Mouse (Mus musculus) kidney, adult 8-10 months (tissue): Measurements from ENCODE around the gene Plekhg2.

ENCODE experiments used
- DNase-seq, 2 experiments: peaks; one replicate each; pipeline ENCODE4 v3.0.0; 2022

Plekhg2 gene

GRCm38 (mm10) chr7:28326457-28326856 lies 45.9 kb downstream of the Plekhg2 start:
- DNase-seq = no peak

DNA sequence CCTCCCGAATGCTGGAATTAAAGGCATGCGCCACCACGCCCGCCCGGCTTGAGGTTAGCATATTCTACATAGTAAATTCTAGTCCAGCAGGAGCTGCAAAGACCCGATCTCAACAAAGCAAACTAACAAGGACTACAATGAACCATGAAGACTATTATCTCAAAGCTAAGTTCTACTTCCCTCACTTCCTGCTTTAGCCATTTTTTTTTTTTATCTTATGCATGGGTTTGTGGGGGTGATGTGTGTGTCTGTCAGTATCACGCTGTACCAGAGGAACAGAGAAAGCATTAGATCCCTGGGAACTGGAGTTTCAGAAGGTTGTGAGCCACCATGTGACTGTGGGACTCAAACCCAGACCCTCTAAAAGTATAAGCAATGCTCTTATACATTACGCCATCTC lies 47.1 kb downstream of the Plekhg2 start:
- DNase-seq = no peak

GRCm38 (mm10) chr7:28321974-28322720 lies 50.3 kb downstream of the Plekhg2 start:
- peak; percentile 46 to 56 for DNase-seq

DNA sequence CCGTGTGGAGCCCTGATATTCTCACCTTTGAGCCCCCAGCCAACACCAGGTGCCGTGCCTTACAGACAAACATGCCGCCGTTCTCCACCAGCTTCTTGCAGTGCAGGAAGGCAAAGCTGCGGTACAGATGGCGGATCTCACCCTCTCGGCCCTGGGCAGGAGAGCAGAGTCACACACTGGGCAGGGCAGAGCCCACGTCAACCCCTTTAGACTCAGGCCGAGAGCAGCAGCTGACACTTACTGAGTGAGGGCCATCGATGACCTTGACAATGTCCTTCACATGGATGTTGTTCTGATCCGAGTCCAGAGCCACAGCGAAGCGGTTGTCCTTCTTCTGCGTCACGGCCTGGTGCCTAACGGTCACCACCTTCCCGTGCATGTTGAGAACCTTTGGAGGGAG lies 53.7 kb downstream of the Plekhg2 start:
- no peak for DNase-seq

DNA sequence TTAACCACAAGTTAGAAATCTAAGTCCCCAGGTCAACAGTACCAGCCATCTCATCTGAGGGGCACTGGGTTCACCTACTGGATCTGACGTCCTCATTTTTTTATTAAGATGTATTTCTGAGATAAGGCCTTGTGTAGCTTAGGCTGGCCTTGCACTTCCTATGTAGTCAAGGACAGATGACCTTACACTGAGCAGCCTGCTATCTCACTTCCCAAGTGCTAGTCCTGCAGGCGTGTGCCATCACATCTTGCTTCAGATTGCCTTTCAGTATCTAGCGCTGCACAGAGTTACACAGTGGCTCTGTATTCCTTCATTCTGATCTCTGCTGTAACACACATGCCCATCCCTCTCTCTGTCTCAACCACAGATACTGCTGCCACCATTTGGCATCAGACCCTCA lies 54.4 kb downstream of the Plekhg2 start:
- DNase-seq = no peak

DNA sequence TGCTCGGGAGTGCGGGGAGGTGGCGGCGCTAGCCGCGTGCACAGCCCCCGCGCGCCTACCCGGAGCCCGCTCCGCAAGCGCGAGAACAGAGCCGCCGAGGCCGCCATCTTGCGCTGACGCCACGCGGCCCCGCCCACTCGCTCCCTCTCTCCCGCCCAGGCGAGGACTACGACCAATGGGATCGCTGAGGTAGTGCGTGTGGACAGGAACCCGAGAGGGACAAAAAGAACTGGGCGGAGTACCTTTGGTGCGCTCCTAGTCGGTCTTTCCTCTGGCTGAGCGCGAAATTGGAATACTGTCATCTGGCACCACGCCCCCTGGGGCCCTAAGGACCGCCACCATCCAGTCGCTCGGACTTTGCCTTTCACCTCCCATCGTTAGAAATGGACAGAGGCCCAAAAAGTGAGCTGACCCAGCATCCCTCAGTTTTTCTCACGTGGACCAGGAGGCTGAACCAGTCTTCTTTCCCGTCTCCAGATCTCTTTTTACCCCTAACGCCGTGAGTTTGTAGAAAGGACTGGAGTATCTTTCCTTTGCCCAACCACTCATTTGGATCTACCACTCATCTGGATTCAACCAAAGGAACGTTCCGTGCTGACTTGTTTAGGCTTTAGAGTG lies 60.4 kb downstream of the Plekhg2 start, which contains the start of gene Timm50:
TSS of gene Timm50 (minus strand) at position 147 of the 618 bp plus-strand sequence.
- DNase-seq = peak; percentile 97 to 98

- peak in 1 of 2 experiments; percentile 35 for DNase-seq
Observed at GRCm38 (mm10) chr7:28311151-28311925, 61.1 kb downstream of the Plekhg2 start.

DNA sequence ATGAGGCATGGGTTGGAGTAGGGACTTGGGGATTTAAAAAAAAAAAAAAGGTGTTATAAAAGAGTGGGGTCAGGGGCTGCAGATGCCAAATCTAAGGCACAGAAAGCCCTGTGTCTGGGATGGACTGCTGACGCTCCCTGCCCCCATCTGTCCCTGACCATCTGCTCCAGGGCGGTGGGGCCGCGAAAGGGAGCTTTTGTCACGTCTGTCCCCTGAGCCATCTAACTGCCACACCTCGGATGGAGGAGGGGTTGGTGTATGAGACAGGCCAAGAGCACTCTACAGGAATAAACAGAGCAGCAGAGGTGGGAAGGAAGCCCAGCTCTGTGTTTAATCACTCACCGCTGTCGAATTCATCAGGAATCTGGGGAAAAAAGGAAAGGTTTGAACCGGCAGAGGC lies 62.7 kb downstream of the Plekhg2 start:
- DNase-seq = no peak
